Mouse (Mus musculus) embryo, embryonic 11 days (tissue): ENCODE data around the gene Timp4.
"Not testable (repeated sequence)": the region's sequence is repeated elsewhere in the genome, so short reads cannot be mapped to it uniquely, and the experiment has no call there.

Source experiments
- DNase-seq: peaks from one replicate; pipeline ENCODE4 v3.0.0-alpha.2; 2015

Timp4 gene

DNA sequence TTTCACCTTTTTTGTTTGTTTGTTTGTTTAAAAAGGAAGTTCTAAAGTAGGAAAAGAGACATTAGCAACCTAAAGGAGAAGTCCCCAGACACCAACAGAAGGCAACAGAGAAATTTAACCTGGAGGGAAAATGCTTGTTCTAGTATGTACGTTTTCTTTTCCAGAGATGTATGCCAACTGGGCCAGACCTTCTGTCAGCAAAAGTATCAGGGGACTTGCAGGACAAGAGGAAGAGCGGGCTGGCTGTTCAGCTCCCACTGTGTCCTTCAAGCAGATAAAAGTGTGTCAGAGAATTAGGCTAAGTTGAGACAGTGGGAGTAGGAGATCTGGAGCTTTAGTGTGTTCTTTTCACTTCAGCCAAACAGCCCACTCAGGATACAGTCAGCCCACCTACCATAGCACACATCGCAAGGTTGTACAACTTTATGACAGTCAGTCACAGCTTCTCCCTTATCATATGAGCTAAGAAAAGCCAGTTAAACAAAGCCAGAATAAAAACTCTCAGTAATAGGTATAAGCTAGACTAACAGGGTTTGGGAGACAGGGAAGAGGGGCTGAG, 6.4 kb downstream of the Timp4 start:
- no peak for DNase-seq

- DNase-seq, result no peak
Observed at GRCm38 (mm10) chr6:115244222-115244621, 7.8 kb downstream of the Timp4 start.

GRCm38 (mm10) chr6:115241939-115242338, 10.1 kb downstream of the Timp4 start:
- no peak for DNase-seq

DNA sequence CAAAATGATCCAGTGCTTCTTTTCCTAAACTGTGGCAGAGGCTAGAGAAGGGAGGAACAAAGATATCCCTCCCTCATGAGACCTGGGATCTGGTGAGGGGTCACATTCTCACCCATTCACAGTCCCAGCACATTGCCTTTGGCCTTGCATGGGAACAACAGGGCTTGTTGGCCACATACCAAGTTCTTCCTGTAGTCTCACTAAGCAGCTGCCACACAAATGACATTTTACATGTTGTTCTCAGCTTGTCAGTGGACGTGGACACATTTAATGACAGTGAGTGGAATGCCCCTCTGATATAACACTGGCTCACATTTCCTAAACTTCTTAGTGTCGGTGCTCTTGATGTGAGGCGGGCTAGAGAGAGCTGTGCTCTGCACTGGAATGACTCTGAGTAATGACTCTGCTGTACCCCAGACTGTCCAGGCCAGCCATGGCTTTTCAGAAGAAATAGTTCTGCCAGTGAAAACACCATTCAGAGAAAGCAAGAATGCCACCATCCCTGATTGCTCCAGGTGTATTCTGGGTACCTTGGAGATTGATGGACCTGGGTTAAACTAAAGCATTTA, 10.8 kb downstream of the Timp4 start:
- no peak for DNase-seq

DNA sequence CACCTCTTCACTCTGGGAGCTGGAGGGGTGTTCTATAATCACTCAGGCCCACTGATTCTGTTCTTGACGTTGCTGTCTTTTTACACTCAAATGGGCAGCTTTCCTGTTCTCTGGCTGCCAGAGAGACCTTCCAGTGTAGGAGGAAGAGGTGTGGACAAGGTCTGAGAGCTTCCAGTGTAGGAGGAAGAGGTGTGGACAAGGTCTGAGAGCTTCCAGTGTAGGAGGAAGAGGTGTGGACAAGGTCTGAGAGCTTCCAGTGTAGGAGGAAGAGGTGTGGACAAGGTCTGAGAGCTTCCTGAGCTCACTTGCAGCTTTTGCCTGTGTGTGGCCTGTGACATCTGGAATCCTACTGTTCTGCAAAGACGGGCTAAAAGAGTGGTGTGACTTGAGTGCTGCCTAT, 11.6 kb downstream of the Timp4 start:
- DNase-seq, result not testable (repeated sequence)

- DNase-seq, result no peak
Observed at GRCm38 (mm10) chr6:115239335-115239734, 12.7 kb downstream of the Timp4 start.

GRCm38 (mm10) chr6:115238031-115239027, 13.7 kb downstream of the Timp4 start:
- DNase-seq, result no peak

DNA sequence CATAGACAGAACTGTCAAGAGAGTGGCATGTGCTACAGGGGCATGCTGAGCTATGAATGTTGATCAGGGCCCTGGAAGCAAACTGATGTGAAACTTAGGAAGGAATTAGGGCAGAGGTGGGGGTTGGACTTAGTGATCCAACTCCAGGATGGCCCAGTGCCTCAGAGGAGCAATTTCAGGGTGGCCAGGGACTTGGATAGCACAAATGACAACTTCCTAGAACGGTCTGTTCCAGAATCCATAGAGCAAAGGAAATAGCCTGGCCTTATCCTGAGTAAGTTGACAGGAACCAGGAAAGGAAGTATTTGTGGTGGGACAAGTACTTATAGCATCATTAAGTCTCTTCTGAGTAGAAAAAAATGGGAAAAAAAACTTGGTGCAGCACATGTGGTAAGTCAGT, 19.4 kb downstream of the Timp4 start:
- DNase-seq, result no peak

DNA sequence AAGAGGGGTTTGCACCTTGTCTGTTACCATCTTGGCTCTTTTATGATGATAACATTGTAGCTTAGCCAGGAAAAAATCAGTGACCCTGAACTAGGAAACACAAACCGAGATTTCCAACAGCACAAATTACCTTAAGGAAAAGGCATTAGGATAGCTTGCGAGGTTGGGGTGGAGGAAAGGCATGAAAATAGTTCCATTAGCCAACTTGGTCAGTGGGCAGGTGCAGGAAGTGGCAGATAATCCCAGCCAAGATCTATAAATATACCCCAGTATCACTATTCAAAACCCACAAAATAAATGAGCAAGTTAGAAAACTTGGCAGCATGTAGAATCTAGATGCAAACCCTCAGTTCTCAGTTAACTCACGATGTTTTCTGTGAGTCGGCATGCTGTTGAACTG, 20.2 kb downstream of the Timp4 start:
- no peak for DNase-seq

DNA sequence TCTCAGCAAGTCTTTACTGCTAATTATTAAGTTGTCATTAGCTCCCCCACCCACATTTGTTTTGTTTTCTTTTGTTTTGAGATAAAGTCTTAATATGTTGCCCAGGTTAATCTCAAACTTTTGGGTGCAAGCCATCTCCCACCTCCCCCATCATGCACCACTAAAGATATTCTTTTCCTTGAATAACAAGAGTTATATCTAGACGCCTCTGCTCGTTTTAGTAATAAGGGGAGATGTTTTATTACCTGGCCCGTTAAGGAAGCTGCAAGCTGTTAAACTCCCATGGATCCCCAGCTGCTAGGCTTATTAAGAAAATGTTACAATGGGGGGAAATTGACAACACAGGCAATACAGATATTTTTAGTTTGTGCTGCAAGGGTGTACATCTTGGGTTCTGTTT, 21.4 kb downstream of the Timp4 start:
- no peak for DNase-seq

DNA sequence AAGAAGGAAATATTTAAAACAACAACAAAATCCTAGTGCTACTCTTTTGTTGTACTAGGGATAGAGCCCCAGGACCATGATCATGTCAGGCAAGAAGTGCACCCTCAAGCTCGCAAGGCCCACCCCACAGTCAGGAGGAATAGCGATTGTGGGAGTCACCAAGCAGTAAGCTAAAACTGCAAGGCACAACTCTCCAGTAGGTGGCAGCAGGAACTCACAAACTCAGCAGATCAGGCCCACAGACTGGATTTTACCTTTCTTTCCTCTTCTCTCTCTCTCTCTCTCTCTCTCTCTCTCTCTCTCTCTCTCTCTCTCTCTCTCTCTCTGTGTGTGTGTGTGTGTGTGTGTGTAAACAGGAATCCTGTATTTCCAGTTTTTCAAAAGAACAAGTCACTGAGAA, 24.5 kb downstream of the Timp4 start:
- peak; percentile 83 for DNase-seq

DNA sequence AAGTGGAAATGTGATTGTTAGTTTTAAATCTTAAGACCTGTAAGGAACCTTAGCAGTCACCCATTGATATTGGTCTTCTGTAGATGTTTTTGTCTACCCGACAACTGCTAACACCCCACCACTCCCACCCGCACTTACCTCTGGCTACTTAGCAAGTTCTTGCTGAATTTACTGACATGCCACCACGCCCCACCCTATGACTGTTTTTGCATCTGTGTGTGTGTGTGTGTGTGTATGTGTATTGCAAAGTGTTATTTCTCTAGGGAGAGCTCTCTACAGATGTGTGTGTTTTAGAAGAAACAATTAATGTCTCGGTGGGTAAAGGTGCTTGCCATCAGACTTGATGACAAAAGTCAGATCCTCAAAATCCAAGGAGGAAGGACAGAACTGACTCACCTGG, 25.0 kb downstream of the Timp4 start, which contains the start of gene Gm17482:
Gene Gm17482 (plus strand): TSS at position 301 of the 400 bp plus-strand sequence.
- DNase-seq, result no peak

- DNase-seq, result no peak
Observed at GRCm38 (mm10) chr6:115225519-115225918, 26.5 kb downstream of the Timp4 start.

GRCm38 (mm10) chr6:115221215-115221641, 30.8 kb downstream of the Timp4 start:
- DNase-seq, result no peak

GRCm38 (mm10) chr6:115213129-115213528, 38.9 kb downstream of the Timp4 start:
- no peak for DNase-seq

GRCm38 (mm10) chr6:115212132-115212903, 39.7 kb downstream of the Timp4 start:
- no peak for DNase-seq

- DNase-seq, result no peak
Observed at GRCm38 (mm10) chr6:115210820-115211219, 41.2 kb downstream of the Timp4 start.

- DNase-seq, result no peak
Observed at GRCm38 (mm10) chr6:115210187-115210586, 41.8 kb downstream of the Timp4 start.

DNA sequence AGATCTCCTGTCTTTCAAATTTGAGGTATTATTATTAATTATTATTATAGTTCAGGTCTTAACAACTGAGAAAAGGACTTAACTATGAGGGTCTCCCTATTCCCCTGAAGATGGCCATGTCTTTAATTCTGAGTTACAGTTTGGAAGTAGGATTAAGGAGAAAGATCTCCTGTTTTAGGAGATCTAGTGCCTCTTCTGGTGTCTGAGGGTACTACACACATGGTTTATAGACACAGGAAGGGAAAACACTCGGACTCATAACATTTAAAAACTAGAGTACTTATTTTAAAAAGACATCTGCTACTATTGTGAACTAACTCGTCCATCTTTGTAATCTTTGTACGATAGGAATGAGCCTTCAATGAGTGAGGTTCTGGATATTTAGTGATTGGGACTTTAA, 49.0 kb downstream of the Timp4 start:
- no peak for DNase-seq

- DNase-seq, result no peak
Observed at GRCm38 (mm10) chr6:115200753-115201152, 51.3 kb downstream of the Timp4 start.
